Mouse (Mus musculus) lung, postnatal 14 days (tissue): ENCODE data around the gene Fscn2.

ENCODE experiments used
- DNase-seq: peaks from one replicate; pipeline ENCODE4 v3.0.0; 2021

The Fscn2 gene

DNA sequence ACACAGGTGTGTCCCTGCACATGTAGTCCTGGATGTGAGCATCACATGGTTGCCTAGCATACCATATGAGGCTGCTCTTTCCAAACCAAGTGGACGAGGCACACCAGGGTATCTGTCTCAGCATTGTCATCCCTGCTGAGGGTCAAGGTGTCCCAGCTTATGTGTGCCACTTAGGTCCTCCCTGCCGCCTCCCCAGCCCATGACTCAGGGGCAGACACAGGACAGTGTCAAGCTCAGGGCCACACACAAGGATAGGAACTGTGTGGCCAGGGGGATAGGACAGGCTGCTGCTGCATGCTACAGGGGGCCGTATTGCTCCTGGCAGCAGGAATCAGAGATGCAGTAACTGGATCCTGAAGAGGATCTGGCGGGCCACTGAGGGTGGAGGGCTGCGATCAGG, 579 bp upstream of the Fscn2 start:
- DNase-seq: no peak

DNA sequence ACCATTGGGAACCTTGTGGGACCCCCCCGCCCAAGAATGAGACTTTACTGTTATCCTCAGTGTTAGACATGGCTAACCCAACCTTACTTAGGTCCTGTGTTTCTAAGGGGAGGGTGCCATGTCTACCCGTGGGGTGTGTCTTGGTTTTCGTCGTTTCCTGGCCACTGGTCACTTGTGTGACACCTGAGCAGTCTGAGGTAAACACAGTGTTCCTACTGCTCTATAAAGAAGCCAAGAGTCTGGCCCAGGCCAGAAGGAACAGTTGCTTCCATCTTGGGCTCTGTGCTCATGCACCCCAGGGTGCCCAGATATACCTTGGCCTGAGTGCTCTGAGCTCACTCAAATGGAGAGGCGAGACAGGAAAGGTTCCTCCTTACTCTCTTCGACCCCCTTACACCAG, 1.6 kb downstream of the Fscn2 start:
- DNase-seq: no peak

DNA sequence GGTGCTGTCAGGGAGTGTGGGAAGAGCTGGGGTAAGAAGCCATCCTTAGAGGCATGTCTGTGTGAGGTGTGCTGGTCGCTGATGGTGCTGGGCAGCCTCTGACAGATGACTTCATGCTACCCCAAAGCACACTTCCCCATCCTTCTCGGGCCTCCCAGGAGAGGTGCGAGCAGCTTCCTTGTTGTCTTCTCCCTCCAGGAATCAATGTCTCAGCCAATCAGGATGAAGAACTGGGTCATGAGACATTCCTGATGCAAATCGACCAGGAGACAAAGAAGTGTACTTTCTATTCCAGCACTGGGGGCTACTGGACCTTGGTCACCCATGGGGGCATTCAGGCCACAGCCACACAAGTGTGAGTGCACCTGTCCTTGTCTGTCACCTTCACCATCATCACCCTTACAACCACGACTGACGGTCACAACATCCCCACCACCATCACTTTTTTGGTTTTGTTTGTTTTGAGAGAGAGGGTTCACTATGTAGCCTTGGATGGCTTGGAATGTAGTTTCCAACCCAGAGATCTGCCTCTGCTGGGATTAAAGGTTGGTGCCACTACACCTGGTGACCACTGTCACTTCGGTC, 5.2 kb downstream of the Fscn2 start:
- DNase-seq: no peak

GRCm38 (mm10) chr11:120369656-120370055, 8.3 kb downstream of the Fscn2 start:
- peak; percentile 80 for DNase-seq

- DNase-seq: no peak
Observed at GRCm38 (mm10) chr11:120373025-120373424, 11.7 kb downstream of the Fscn2 start.

- DNase-seq: peak; percentile 67
Observed at GRCm38 (mm10) chr11:120373820-120374586, 12.7 kb downstream of the Fscn2 start.

GRCm38 (mm10) chr11:120375324-120375723, 14.0 kb downstream of the Fscn2 start:
- DNase-seq: no peak

GRCm38 (mm10) chr11:120376302-120377160, 15.2 kb downstream of the Fscn2 start:
- DNase-seq: no peak

DNA sequence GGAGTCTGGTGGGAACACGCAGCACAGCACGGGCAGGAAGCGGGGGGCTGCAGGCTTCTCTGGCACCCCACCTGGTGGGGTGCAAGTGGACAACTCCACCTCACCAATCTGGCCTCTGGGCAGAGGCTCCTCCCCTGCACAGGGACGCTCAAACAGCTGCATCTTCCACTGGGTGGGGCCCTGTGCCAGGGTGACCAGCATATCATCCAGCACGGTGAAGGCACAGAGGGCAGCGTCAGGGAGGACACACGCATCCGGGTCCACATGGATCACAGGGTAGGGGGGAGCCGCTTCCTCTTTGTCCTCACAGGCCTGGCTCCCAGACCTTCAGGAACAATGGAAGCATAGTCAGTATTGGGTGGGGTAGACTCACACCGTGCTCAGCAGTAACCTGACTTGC, 16.0 kb downstream of the Fscn2 start:
- DNase-seq: no peak

GRCm38 (mm10) chr11:120378031-120378610, 16.8 kb downstream of the Fscn2 start:
- peak; percentile 41 for DNase-seq

GRCm38 (mm10) chr11:120378611-120379540, 17.5 kb downstream of the Fscn2 start, which contains the start of gene Faap100:
Faap100 (minus strand) TSS chr11:120378764.
- peak; percentile 91 for DNase-seq

DNA sequence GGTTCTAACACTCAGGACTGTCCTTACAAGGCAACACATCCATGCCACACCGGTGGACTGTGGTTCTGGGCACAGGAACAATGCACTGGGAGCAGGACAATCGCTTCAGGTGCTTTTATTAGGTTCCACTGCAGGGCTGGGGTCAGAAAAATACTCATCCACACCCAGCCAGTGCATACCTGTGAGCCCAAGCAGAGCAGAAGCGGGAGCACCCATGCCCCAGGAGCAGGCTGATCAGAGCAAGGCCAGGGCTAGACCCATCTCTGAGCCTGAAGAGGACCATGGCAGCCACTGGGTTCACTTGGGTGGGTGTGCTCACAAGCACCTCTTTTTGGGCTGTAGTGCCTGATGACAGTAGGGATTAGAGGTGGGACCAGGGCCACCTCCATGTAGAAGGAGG, 18.9 kb downstream of the Fscn2 start:
- DNase-seq: no peak

- DNase-seq: no peak
Observed at GRCm38 (mm10) chr11:120381157-120381556, 19.8 kb downstream of the Fscn2 start.

DNA sequence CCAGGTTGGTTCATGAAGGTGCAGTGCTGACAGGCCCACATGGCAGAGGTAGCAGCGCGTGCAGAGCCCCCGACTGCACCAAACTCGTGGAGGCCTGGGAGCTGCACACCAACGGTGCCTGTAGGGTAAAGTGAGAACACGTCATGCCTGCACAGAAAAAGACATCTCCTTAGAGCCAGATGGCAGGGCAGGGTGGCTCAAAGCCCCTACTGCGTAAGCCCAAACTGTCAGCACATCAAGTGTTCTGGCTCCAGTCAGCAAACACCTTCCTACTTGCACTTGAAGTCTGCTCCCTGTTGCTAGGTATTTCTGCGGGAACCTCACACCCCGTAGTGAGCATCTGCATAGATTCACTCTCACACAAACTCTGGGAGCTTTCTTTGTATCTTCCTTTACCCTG, 21.2 kb downstream of the Fscn2 start:
- DNase-seq: no peak

GRCm38 (mm10) chr11:120386632-120387031, 25.3 kb downstream of the Fscn2 start:
- DNase-seq: no peak

DNA sequence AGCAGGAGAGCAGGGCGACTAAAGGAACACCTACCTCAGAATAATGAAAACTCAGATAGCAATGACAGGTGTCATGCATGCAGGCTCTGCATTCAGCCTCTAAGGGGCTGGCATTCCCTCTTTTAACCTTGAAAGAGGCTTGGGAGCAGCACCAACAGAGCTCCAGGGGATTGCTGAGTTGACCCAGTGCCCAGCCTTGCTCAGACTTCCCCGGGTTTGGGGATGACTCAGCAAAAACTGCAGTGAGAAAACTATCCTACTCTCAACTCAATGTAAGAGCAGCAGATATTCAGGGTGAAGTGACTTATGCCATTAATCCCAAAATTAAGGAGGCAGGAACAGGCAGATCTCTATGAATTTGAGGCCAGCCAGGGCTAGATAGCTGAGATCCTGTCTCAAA, 25.8 kb downstream of the Fscn2 start:
- no peak for DNase-seq

DNA sequence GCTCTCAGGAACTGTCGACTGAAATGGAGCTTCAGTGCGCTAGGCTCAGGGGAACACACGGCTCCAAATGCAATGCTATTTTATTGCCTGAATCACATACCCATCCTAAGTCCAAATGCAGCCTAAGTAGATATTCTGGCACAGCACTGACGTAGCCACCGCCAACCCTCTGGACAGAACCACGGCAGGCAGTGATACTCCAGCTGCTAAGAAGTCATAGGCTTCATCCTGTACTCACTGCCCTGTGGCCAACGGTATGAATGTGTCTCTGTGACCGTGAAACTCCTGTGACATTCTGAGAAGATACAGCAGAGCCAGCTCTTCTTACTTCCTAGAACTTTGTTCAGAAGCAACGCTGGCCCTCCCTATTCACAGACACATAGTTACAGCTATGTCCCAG, 27.2 kb downstream of the Fscn2 start:
- DNase-seq: no peak

DNA sequence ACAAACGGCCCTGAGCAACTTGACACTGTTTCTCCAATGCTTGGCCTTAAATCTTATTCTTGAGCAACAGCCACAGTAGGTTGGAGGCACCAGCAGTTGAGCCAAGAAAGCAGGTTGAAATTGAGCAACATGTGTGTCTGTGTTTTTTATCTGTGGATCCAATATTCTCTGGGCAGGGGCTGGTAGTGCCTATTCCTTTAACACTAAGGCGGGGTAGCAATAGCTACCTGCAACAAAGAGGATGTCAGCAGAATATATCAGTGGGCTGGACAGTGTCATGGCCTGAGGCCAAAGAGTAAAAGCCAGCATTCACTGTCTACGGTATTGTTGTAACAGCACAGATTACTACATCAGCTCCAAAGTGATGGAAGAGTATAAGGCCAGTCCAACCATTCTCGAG, 34.3 kb downstream of the Fscn2 start:
- DNase-seq: no peak

- no peak for DNase-seq
Observed at GRCm38 (mm10) chr11:120397602-120398001, 36.3 kb downstream of the Fscn2 start.

- no peak for DNase-seq
Observed at GRCm38 (mm10) chr11:120399319-120399718, 38.0 kb downstream of the Fscn2 start.

- no peak for DNase-seq
Observed at GRCm38 (mm10) chr11:120404814-120405213, 43.5 kb downstream of the Fscn2 start.

DNA sequence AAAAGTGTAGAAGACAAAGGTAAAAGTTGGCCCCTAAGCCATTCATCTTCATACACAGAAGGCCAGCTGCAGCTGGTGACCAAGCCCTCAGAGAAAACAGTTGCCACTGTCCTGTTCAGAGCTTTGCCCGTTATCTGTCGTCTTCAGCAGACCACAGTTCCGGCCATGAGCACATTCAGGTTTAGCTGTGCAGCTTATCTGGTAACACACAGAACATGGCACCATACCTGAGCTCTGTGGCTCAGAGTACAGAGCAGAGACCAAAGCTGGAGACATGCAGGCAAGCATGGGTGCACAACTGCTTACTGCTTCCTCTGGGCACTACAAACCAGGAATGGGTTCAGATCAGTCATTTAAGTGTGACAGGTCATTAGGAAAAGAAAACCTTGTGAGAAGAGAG, 44.5 kb downstream of the Fscn2 start:
- no peak for DNase-seq
